Mouse (Mus musculus) macrophage (primary cell): Measurements from ENCODE around the gene Fam72a. TPM values are rescaled to one million over a fixed set of nuclear protein-coding genes. Genes with fewer than 3 reads are reported as not detected.

Source experiments
- H3K27ac ChIP-seq: fragments of 350-480 bp; formaldehyde crosslinking; 2 replicates; pipeline ENCODE4 v1.9.0; 2021
- H3K36me3 ChIP-seq: fragments of 350-480 bp; formaldehyde crosslinking; 2 replicates; pipeline ENCODE4 v1.9.0; 2021; ENCODE audit errors: inconsistent target
- H3K4me3 ChIP-seq: fragments of 350-480 bp; formaldehyde crosslinking; 2 replicates; pipeline ENCODE4 v1.9.0; 2021; ENCODE audit errors: inconsistent target
- H3K79me2 ChIP-seq: fragments of 350-480 bp; formaldehyde crosslinking; 2 replicates; pipeline ENCODE4 v1.9.0; 2021; ENCODE audit errors: inconsistent target
- WGBS: methylation state at CpG from one replicate; pipeline ENCODE4 v1.1.7; 2026; ENCODE audit warnings: inconsistent platforms; ENCODE audit not compliant: missing documents; 5-methylcytosine and 5-hydroxymethylcytosine counted together
- polyA plus RNA-seq: library from polyadenylated mRNA; stranded (reverse); fragments of 250-400 nt; gene quantifications from 3 replicates; pipeline ENCODE4 v1.2.4, GENCODE M21; 2018; ENCODE audit warnings: inconsistent platforms

The Fam72a gene
- polyA plus RNA-seq, 1 experiment from 2014 or later, result 1.5 TPM

DNA sequence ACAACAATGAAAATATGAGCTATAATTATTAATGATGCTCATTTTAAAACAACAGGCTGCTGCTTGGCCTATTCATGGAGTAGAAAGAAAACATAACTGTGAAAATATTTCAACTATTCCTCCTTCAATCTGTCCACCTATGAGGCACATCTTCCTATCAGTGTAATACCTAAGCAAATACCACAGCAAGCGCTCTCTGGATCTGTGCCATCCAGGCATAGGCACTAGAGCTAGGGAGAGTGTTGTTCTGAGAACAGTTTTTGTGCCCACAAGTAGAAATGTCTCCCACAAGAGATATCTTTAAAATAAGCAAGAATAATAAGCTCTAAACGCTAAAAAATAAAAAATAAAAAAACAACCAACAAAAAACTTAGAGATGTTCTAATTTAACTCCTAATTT is 14.6 kb upstream of the Fam72a start:
- peaks cover 100% of the 10 kb centered on the region for H3K79me2 ChIP-seq
- 89% methylated on average over 2 of the region's 2 CpGs for WGBS
- H3K4me3 ChIP-seq, result no peak overlapping the region
- 0 out of 2 replicates have a peak, but pooled peaks cover 10% of the 10 kb centered on the region for H3K36me3 ChIP-seq
- H3K27ac ChIP-seq, result no peak overlapping the region

DNA sequence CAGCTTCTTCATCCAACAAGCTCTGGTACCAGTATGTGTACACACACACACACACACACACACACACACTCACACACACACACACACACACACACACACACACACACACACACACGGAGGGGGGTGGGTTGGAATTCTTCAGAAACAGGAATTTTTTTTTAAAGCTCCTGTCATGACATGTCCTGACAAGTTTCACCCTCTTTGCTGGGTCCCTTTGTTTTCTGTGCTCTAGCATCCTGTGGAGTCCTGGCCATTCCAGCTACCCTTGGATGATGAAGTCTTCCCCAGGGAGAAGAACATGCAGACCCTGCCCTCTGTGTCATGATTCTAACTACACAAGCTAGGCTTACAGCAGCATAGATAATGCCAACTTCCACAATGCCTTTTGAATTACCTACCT is 13.5 kb upstream of the Fam72a start:
- Histone ChIP-seq H3K79me2 (peaks cover 100% of the 10 kb centered on the region), H3K27ac (no peak overlapping the region), H3K36me3 (0 out of 2 replicates have a peak, but pooled peaks cover 10% of the 10 kb centered on the region), H3K4me3 (no peak overlapping the region)
- WGBS, result no CpG with 5 or more reads among the region's 1 CpGs

DNA sequence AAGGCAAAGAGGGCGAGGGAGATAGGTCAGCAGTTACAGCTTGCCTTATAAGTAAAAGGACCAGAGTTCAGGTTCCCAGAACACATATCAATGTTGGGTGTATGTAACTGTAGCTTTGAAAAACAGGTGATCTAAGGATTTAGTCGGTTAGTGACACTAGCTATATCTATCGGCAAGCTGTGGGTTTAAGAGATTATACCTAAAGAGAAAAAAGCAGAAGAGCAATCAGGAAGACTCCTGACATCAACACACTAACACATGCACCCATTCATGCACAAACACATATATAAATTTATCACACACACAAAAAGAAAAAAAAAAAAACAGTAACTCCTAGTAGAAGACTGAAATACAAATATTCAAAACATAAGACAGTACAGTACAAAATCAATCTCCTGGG is 11.1 kb upstream of the Fam72a start:
- WGBS, result 92% methylated on average over 3 of the region's 3 CpGs
- H3K36me3 ChIP-seq, result 0 out of 2 replicates have a peak, but pooled peaks cover 10% of the 10 kb centered on the region
- H3K4me3 ChIP-seq, result no peak overlapping the region
- no peak overlapping the region for H3K27ac ChIP-seq
- peaks cover 100% of the 10 kb centered on the region for H3K79me2 ChIP-seq

DNA sequence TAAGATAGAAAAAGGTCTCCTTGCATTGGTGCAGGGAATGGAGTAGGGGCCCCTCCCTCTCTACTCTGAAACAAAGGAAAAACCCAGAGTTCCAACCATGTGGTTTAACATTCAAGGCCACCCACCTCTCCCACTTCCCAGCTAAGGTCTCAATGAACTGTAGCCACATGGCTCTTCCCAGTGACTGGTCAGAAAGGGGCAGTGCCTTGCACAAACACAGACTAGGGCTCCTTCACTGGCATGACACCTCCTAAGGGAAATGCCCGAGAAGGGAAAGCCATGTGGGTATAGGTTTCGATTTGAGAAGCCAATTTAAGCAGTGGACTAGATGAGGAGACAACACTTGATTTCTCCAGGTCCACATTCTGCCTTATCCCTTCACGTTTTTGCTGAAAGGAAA is 3.9 kb upstream of the Fam72a start:
- Histone ChIP-seq H3K4me3 (peak overlapping the region; percentile 80), H3K36me3 (no peaks in the 10 kb centered on the region)
- 89% methylated on average over 3 of the region's 3 CpGs for WGBS

DNA sequence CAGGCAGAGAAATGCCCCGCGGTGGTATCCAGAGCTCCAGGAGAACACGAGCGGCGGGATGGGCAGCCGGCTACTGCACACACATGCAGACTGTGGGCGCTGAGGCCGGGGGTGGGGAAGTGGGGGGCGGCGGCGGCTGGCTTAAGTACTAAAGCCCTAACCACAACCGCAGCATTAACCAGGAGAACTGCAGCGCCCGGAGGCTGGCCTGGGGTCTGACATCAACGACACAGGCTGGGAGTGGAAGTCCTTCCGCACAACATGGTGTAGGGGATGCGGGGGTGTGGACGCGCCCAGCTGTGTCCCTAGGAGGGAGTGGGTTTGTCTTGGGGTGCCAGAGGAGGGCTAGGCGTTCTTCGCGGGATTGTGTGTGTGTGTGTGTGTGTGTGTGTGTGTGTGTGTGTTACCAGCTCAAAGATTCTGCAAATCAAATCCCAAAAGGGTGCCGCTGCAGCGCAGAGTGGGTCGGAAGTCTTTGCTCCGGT is 2.6 kb upstream of the Fam72a start:
- WGBS, result 1% methylated on average over 25 of the region's 26 CpGs

More for the DNA sequence above, 3.9 kb upstream of the Fam72a start:
- peaks cover 79% of the 10 kb centered on the region for H3K79me2 ChIP-seq
- peak overlapping the region; percentile 91; the same call in 1 of the 2 replicates for H3K27ac ChIP-seq

DNA sequence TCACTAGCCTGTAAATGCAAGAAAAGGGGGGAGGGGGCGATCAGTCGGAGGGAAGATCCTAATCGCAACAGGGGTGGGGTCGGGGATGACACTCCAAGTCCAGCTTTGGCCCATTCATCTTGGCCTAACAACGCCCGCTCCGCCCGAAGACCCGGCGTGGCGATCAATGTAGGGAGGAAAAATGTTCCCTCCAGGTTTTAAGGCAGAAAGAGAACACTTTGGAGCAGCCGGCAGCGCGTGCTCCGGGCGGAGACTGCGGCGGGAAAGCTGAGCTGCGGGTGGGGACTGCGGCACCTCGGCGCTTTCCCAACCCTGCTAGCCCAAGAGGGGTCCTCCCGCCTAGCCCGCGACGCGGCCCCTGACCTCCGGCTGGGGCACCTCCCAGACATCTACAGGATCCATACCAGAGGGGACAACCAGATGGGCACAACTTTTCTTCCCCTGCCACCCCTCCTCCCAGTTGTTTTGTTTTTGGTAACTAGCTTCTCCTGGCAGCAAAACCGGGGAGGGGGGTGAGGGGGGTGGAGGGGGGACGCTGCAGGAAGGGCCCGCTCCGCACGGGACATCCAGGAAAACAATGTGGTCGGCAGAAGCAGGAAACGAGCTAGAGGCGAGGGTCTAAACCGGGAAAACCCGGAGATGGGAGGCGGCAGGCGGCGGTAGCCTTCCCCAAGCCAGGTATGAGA is 2.0 kb upstream of the Fam72a start:
- H3K79me2 ChIP-seq, result peaks cover 79% of the 10 kb centered on the region
- peak overlapping the region; percentile 80 for H3K4me3 ChIP-seq
- H3K27ac ChIP-seq, result peak overlapping the region; percentile 91
- no peaks in the 10 kb centered on the region for H3K36me3 ChIP-seq
- WGBS, result under 1% methylated on average over 41 of the region's 41 CpGs

More for the DNA sequence above, 2.6 kb upstream of the Fam72a start:
- Histone ChIP-seq H3K27ac (peak overlapping the region; percentile 91), H3K36me3 (no peaks in the 10 kb centered on the region), H3K4me3 (peak overlapping the region; percentile 80), H3K79me2 (peaks cover 79% of the 10 kb centered on the region)

DNA sequence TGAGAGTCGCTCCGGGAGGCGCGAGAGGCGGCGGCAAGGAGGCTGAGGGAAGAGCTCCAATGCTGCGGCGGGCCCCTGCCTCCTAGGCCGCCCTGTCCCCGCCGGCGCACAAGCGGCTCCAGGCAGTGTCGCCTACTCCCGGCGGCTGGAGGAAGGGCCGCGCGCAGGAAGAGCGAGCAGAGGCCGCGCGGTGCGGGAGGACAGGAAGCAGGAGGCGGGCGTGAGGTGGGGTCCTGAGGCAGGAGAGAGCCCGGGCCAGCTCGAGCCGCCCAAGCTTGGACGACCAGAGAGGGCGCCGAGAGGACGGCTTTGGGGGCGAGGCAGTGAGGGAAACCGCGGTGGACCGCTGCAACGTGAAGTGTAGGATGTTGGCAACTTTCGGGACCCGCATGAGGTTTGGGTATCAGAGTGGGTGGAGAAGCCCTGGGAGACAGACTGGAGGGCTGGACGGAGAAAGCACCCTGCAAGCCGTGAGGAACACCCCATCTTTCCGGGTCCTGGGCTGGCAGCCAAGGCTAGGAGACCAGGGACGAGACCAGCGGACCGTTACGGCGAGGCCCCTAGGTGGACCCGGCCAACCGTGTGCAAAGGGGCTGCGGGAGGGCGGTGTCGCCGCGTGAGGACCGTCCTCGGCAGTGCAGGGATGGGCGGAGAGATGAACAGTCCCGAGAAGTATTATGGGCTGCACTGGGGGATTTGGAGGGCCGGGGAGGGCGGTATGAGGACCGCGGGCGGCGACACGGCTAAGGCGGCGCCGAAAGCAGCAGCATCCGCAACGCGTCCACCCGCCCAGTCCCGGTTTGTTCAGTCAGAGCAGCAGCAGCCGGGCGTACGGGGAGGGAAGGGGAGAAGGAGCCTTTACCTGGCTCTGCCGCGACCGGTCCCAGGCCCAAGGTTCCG is 1.1 kb upstream of the Fam72a start:
- Histone ChIP-seq H3K4me3 (peak overlapping the region; percentile 80), H3K36me3 (no peaks in the 10 kb centered on the region), H3K79me2 (peaks cover 76% of the 10 kb centered on the region), H3K27ac (peak overlapping the region; percentile 91)
- 2% methylated on average over 73 of the region's 81 CpGs for WGBS

DNA sequence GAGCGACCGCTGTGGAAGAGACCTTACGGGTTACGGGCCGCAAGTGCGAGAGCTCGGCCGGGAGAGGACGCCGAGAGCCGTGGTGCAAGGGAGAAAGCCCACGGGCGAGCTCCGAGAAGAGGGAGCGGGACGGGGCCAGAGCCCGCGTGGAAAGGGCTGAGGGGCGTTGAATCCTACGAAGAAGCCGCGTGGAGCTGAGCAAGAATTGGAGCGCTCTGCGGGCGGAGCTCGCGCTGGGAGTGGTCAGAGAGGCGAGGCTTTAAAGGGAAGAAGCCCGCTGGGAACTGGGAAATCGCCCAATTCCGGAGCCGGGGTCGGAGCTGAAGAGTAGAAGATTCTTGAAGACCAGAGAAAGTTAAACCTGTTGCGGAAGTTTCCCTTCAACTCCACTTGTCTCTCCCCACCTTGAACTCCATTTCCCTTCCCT is 391 bp downstream of the Fam72a start:
- Histone ChIP-seq H3K4me3 (peak overlapping the region; percentile 63), H3K79me2 (peaks cover 61% of the 10 kb centered on the region), H3K27ac (peak overlapping the region; percentile 81), H3K36me3 (no peaks in the 10 kb centered on the region)
- under 1% methylated on average over 33 of the region's 34 CpGs for WGBS

DNA sequence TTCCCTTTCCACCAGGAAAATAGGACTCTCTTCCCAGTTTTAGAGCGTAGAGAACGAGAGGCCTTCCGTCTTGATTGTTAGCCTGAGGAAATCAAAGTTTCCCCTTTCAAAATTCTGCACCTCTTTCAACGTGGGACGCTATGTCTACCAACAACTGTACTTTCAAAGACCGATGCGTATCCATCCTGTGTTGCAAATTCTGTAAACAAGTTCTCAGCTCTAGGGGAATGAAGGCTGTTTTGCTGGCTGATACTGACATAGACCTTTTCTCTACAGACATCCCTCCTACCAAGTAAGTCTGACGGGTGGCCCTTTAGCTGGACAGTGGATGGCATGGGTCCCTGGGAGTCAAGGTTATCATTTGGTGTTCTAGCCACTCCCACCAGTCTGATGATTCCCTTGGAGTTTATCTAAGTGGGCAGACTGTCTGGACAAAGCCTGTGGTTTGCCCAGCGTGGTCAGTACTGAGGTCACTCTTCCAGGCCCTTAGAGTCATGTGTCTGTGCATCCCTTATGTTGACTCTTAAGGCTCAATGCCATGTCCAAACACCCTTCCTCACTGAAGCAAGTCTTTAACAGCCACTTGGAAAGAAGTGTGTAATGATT is 961 bp downstream of the Fam72a start:
- H3K79me2 ChIP-seq, result peaks cover 56% of the 10 kb centered on the region
- peak overlapping the region; percentile 81 for H3K27ac ChIP-seq
- H3K4me3 ChIP-seq, result peak overlapping the region; percentile 63
- 2% methylated on average over 8 of the region's 9 CpGs for WGBS
- no peaks in the 10 kb centered on the region for H3K36me3 ChIP-seq

DNA sequence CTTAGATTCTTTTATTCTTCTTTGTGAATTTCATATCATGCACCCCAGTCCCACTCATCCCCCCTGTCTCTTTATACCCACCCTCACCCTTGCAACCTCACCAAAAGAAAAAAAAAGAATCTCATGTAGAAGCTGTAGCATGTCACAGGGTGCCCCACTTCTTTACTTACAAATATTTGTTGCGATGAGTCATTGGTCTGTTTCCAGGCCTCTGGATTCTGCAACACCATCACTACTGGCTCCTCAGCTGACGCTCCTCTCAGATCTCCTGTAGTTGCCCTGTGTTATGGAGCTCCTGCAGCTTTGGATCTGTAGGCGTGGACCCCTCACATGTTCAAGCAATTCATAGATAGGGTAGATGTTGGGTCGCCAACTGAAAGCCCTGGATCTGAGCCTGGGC is 12.1 kb downstream of the Fam72a start:
- Histone ChIP-seq H3K4me3 (no peak overlapping the region), H3K36me3 (peaks cover 15% of the 10 kb centered on the region; the same call in 1 of the 2 replicates), H3K27ac (no peak overlapping the region), H3K79me2 (no peaks in the 10 kb centered on the region)
- 97% methylated on average over 3 of the region's 4 CpGs for WGBS

DNA sequence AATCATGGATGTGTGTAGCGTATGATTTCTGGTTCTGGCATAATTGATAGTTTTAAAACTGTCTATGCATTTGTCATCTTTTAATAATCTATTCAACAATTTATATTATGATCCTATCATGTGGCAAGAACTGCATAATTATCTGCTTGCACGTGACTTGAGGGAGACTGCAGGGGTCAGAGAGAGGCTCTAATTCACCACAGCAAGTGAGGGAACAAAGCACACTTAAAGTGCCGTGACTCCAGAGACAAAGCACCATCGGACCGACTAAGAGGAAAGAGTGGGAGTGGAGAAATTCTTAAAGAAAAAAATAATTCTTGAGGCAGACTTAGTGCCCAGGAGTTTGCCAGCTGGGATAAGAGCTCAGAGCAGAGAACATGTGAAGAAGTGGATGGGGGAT is 13.1 kb downstream of the Fam72a start:
- peaks cover 15% of the 10 kb centered on the region; the same call in 1 of the 2 replicates for H3K36me3 ChIP-seq
- WGBS, result 99% methylated on average over 5 of the region's 5 CpGs
- no peak overlapping the region for H3K27ac ChIP-seq
- no peak overlapping the region for H3K4me3 ChIP-seq
- no peaks in the 10 kb centered on the region for H3K79me2 ChIP-seq

DNA sequence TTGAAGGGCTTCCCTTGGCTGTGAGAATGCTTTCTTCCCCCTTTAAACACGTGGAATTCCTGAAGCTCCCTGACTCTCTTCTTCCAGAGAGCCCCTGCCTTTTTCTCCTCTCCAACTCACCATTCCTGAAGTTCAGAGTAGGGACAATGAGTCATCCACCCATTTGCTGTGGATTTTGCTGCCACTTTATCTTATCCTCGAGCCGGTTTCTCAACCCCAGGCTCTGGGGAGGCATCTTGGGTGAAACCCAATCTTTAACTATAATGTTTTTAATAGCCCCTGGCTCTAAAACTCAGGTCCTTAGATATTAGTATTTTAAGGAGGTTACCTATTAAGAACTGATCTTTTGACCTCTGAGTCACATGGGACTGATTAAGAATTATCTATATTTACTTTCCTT is 13.7 kb downstream of the Fam72a start:
- Histone ChIP-seq H3K27ac (no peak overlapping the region), H3K36me3 (peaks cover 15% of the 10 kb centered on the region; the same call in 1 of the 2 replicates)
- WGBS, result 87% methylated on average over 3 of the region's 3 CpGs

DNA sequence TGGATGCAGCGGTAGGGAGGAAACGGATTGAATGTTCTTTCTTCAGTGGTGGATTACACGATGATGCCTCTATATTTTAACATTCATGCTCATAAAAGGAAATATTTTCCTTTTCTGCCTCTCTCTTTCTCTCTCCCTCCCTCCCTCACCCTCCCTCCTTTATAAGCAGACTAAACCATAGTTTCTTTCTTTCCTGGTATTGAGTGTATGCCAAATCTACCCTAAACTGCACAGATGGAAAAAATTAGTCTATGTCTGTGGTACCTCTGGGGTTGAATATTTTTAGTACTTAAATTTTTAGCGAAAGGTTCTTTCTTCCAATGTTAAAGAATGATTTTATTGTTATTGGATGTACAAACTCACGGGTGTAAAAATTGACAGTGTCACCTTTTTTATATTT is 14.2 kb downstream of the Fam72a start:
- Histone ChIP-seq H3K36me3 (peaks cover 11% of the 10 kb centered on the region; the same call in 1 of the 2 replicates), H3K79me2 (no peaks in the 10 kb centered on the region), H3K4me3 (no peak overlapping the region), H3K27ac (no peak overlapping the region)
- WGBS, result 93% methylated on average over 5 of the region's 5 CpGs

More for the DNA sequence above, 13.7 kb downstream of the Fam72a start:
- no peaks in the 10 kb centered on the region for H3K79me2 ChIP-seq
- no peak overlapping the region for H3K4me3 ChIP-seq

DNA sequence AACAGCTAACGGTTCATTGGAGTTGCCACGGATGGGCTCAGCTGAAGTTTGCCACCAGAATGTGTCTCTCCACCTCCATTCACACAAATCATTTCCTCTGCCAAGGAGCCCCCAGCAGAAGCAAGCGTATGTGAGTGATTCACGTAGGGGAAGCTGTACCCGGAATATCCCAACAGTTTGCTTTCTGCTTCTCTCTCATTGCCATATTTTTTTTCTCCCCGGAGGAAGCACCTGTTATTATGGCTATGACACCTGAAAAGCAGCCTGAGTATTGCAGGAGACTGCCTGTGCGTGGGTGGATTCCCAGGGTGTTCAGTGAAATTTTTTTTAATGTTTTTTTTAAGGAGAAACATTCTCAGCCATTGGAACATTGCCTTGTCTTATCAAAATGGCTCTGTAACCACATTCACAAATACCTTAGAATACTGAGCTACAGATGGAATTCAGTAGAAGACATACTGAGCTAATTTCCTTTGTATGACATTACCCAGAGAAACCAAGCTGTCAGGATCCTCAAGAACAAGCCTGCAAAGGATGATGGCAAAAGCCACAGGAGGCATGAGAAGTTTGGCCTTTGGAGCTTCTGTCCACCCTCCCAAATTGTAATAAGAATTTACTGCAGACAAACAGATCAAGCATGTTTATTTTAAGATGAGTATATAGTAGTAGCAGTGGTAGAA is 16.3 kb downstream of the Fam72a start:
- Histone ChIP-seq H3K79me2 (no peaks in the 10 kb centered on the region), H3K4me3 (no peak overlapping the region), H3K36me3 (no peaks in the 10 kb centered on the region; the same call in 1 of the 2 replicates), H3K27ac (no peak overlapping the region)
- 93% methylated on average over 6 of the region's 7 CpGs for WGBS
